Mouse (Mus musculus) spleen, adult 2 months (tissue): Measurements from ENCODE around the gene Sprtn.
A peak's percentile ranks its signal among the peaks of the same experiment; 100 is the strongest.

ENCODE experiments used
- CTCF ChIP-seq: fragments of 200-500 bp; IDR thresholded peaks from 2 replicates; pipeline ENCODE4 v1.5.1; 2011; ENCODE audit warnings: mild to moderate bottlenecking, inconsistent platforms; ENCODE audit not compliant: insufficient read depth, insufficient read length, insufficient replicate concordance; ENCODE audit errors: extremely low read depth
- POLR2A ChIP-seq: fragments of 200-500 bp; IDR thresholded peaks from 2 replicates; pipeline ENCODE4 v1.6.1; 2011; ENCODE audit warnings: low read depth, low read length, inconsistent platforms

- TF ChIP-seq CTCF (no peak), POLR2A (peak; percentile 83)
Observed at GRCm38 (mm10) chr8:124862321-124863162, 35.1 kb upstream of the Sprtn start, which contains the start of the genes Gnpat and 2810004N23Rik.
